Mouse (Mus musculus) embryonic facial prominence, embryonic 12.5 days (tissue): Measurements from ENCODE around the gene Umad1. TPM values are rescaled to one million over a fixed set of nuclear protein-coding genes. Genes with fewer than 3 reads are reported as not detected.

ENCODE experiments used
- ATAC-seq: fragments of 200-750 bp; cut with Nextera tagmentation; 2 replicates; pipeline ENCODE4 v1.8.0; 2017; ENCODE audit not compliant: insufficient number of reproducible peaks, insufficient read depth, low FRiP score, low TSS enrichment
- H3K27ac ChIP-seq: fragments of 300-500 bp; sonication (generic); 2 replicates; pipeline ENCODE4 v1.5.1; 2016; ENCODE audit warnings: mild to moderate bottlenecking
- H3K27me3 ChIP-seq: fragments of 300-500 bp; sonication (generic); 2 replicates; pipeline ENCODE4 v1.6.1; 2016; ENCODE audit warnings: mild to moderate bottlenecking, moderate library complexity
- H3K36me3 ChIP-seq: fragments of 300-500 bp; sonication (generic); 2 replicates; pipeline ENCODE4 v1.6.1; 2016; ENCODE audit warnings: mild to moderate bottlenecking
- H3K4me1 ChIP-seq: fragments of 300-500 bp; sonication (generic); 2 replicates; pipeline ENCODE4 v1.6.1; 2016
- H3K4me2 ChIP-seq: fragments of 300-500 bp; sonication (generic); replicated peaks from 2 replicates; pipeline ENCODE4 v1.6.1; 2016; ENCODE audit warnings: mild to moderate bottlenecking, moderate library complexity
- H3K4me3 ChIP-seq: fragments of 300-500 bp; sonication (generic); 2 replicates; pipeline ENCODE4 v1.5.1; 2016; ENCODE audit warnings: mild to moderate bottlenecking
- H3K9ac ChIP-seq: fragments of 300-500 bp; sonication (generic); 2 replicates; pipeline ENCODE4 v1.6.1; 2016; ENCODE audit warnings: mild to moderate bottlenecking, moderate library complexity
- H3K9me3 ChIP-seq: fragments of 300-500 bp; sonication (generic); 2 replicates; pipeline ENCODE4 v1.6.1; 2016; ENCODE audit warnings: mild to moderate bottlenecking, moderate library complexity
- WGBS: fragments of 180-500 bp; shearing (Covaris S2); methylation state at CpG from one replicate; pipeline ENCODE4 v1.1.7; 2016; 5-methylcytosine and 5-hydroxymethylcytosine counted together
- polyA plus RNA-seq: library from polyadenylated mRNA; unstranded; fragments of >200 nt; fragmentation: Nextera tagmentation; extraction: Ambion mirVana; gene quantifications from 2 replicates; pipeline ENCODE4 v1.2.1, GENCODE M21; 2016

Gene Umad1
- polyA plus RNA-seq, 1 experiment from 2014 or later: 20.2 TPM

GRCm38 (mm10) chr6:8503953-8504352 lies 244.9 kb downstream of the Umad1 start:
- Histone ChIP-seq H3K9me3 (no peaks in the 10 kb centered on the region), H3K27ac (no peak overlapping the region), H3K4me3 (no peak overlapping the region), H3K4me1 (no peaks in the 10 kb centered on the region), H3K36me3 (no peaks in the 10 kb centered on the region), H3K27me3 (no peaks in the 10 kb centered on the region), H3K9ac (no peak overlapping the region), H3K4me2 (no peak overlapping the region)
- 46% methylated on average over 3 of the region's 3 CpGs for WGBS
- no peak for ATAC-seq

GRCm38 (mm10) chr6:8504521-8505228 lies 245.6 kb downstream of the Umad1 start:
- no peak overlapping the region for H3K4me3 ChIP-seq
- no peak overlapping the region for H3K4me2 ChIP-seq
- H3K9me3 ChIP-seq: no peaks in the 10 kb centered on the region
- H3K27ac ChIP-seq: no peak overlapping the region
- H3K4me1 ChIP-seq: no peaks in the 10 kb centered on the region
- H3K36me3 ChIP-seq: no peaks in the 10 kb centered on the region
- H3K9ac ChIP-seq: no peak overlapping the region
- H3K27me3 ChIP-seq: no peaks in the 10 kb centered on the region
- ATAC-seq: no peak
- 80% methylated on average over 6 of the region's 6 CpGs for WGBS

GRCm38 (mm10) chr6:8506631-8507030 lies 247.5 kb downstream of the Umad1 start:
- Histone ChIP-seq H3K4me3 (no peak overlapping the region), H3K27ac (no peak overlapping the region), H3K4me2 (no peak overlapping the region), H3K4me1 (peaks cover 4% of the 10 kb centered on the region), H3K9me3 (no peaks in the 10 kb centered on the region), H3K9ac (no peak overlapping the region), H3K36me3 (no peaks in the 10 kb centered on the region), H3K27me3 (no peaks in the 10 kb centered on the region)
- no peak for ATAC-seq

Other genes with a start within 250 kb of the Umad1 start
- 0.41 and 0.58 TPM in 2 replicates for gene Col28a1, start 66.7 kb upstream of the Umad1 start, polyA plus RNA-seq
- 31.0 and 34.7 TPM in 2 replicates for gene Mios, start 50.1 kb upstream of the Umad1 start, polyA plus RNA-seq
- gene Rpa3, start 115 bp upstream of the Umad1 start, polyA plus RNA-seq: 179 and 181 TPM in 2 replicates
- 10.1 and 11.6 TPM in 2 replicates for gene Gm45062, start 162 bp downstream of the Umad1 start, polyA plus RNA-seq